Mouse (Mus musculus): ENCODE data around the gene Gm38119.

DNA sequence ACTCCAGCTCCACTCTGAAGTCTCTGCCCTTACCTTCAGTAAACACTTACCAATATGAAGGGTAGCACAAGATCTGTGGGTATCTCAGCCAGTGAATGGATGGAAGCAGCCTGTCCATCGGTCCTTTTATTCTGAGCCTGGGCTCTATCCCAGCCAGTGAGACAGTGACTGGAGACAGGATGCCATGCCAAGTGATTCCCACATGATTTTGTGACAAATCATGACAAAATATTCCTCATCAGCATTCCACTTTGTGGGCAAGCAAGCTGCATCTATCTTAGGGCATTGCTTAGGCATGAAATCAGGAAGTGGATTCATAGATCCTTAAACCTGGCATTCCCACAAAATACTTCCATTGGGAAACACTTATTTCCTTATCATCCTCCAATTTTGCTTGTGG lies 13.3 kb upstream of the Gm38119 start, which contains the start of gene Lce1g:
- no peak for TF ChIP-seq CTCF (conservative IDR thresholded peaks at IDR 0.05; ENCODE audit: low read length)
- no peak for TF ChIP-seq POU5F1 (IDR thresholded peaks at IDR 0.05; ENCODE audit: borderline replicate concordance, low read length)
- TF ChIP-seq NANOG (IDR thresholded peaks at IDR 0.05; ENCODE audit: borderline replicate concordance, low read length), result no peak
